Comparison of ENCODE assay signal across 26 mouse cellular contexts in the genomic region with DNA sequence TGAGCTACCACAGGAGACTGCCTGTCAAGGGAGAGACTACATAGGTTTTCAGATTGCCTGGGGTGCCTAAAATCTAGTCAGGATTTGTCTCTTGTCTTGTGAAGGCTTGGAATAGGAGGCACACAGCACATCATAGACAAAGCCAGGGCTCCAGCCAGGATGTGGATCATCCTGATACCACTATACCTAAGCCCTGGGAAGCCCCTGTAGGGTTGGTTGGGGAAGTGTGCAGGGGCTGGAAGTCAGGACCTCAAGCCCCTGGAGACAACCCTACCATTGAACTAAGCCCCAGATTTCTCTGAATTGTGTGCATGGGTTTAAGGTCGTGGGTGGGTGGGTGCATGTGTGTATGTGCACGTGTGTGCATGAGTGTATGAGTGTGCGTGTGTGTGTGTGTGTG. TPM values are rescaled to one million over a fixed set of nuclear protein-coding genes. Genes with fewer than 3 reads are reported as not detected.
DNase-seq lines count a peak whose midpoint lies in the region; ATAC-seq and TF ChIP-seq lines count a peak whose summit lies in the region.
"Had no signal": no experiment of that assay in that cellular context is flagged by ENCODE, and none has a peak within 500 bp of the region (broad histone marks: within the 10 kb centered on the region; RNA-seq: fewer than 3 reads in every experiment).

No protein-coding gene starts in this region.

- H3K79me2 ChIP-seq in heart, adult 2 months (replicated peaks; ENCODE audit: control insufficient read depth, insufficient read depth, low read length) = no peaks in the 10 kb centered on the region

- ATAC-seq in kidney, embryonic 16.5 days (ENCODE audit: low FRiP score, low TSS enrichment) = no peak
- ATAC-seq in stomach, embryonic 16.5 days (ENCODE audit: insufficient read depth, low FRiP score) = no peak
- no peak for ATAC-seq in stomach, postnatal 0 days (ENCODE audit: low FRiP score, low TSS enrichment)
- ATAC-seq: CD4-positive, CD25-positive, alpha-beta regulatory T cell, adult 4 months; forebrain, embryonic 15.5 days; hindbrain, postnatal 0 days; intestine, postnatal 0 days had no signal

- H3K4me3 ChIP-seq in heart, adult 2 months = no peak overlapping the region
- no peak overlapping the region for H3K4me3 ChIP-seq in kidney, embryonic 16.5 days (ENCODE audit: low read length)
- H3K4me3 ChIP-seq in stomach, embryonic 16.5 days (replicated peaks; ENCODE audit: low read length) = no peak overlapping the region
- no peak overlapping the region for H3K4me3 ChIP-seq in stomach, postnatal 0 days (ENCODE audit: low read depth, low read length)
- H3K4me3 ChIP-seq: embryonic facial prominence, embryonic 10.5 days; embryonic facial prominence, embryonic 13.5 days; erythroblast, embryonic 14.5 days; forebrain, embryonic 12.5 days; forebrain, embryonic 15.5 days had no signal

- peaks cover 3% of the 10 kb centered on the region for H3K4me1 ChIP-seq in heart, adult 2 months (ENCODE audit: control insufficient read depth, insufficient read depth, low read length)
- no peaks in the 10 kb centered on the region for H3K4me1 ChIP-seq in kidney, embryonic 16.5 days (ENCODE audit: insufficient read depth, low read length)
- H3K4me1 ChIP-seq in stomach, embryonic 16.5 days (ENCODE audit: control insufficient read depth, insufficient read depth, low read length) = no peaks in the 10 kb centered on the region
- H3K4me1 ChIP-seq in stomach, postnatal 0 days (replicated peaks; ENCODE audit: control insufficient read depth, insufficient read depth) = no peaks in the 10 kb centered on the region
- H3K4me1 ChIP-seq: embryonic facial prominence, embryonic 10.5 days; forebrain, embryonic 12.5 days; forebrain, embryonic 15.5 days had no signal

- intact Hi-C loops in heart, adult 2 months (cut with DNase I) = no loop called here
- intact Hi-C loops in heart, postnatal 10 days (cut with DNase I) = no loop called here

- no peak for DNase-seq in heart, adult 2 months
- no peak for DNase-seq in heart, postnatal 10 days
- no peak for DNase-seq in kidney, adult 11 months
- no peak for DNase-seq in stomach, postnatal 0 days (ENCODE audit: low spot score)
- DNase-seq: adrenal gland, adult 2 months; adrenal gland, postnatal 14 days; cerebellum, adult 11-12 months; cerebellum, adult 8-10 months; cerebellum, postnatal 10 days; cerebellum, postnatal 36 days; embryo, embryonic 11 days; gastrocnemius, postnatal 14 days had no signal

- TF ChIP-seq POLR2A in heart, adult 2 months (IDR thresholded peaks at IDR 0.05; ENCODE audit: insufficient read depth, low read depth, low read length) = no peak

- peak overlapping the region; percentile 47 for H3K27ac ChIP-seq in heart, adult 2 months
- H3K27ac ChIP-seq in kidney, embryonic 16.5 days (ENCODE audit: low read length) = 0 out of 2 replicates have a peak overlapping the region, but pooled peaks have one; percentile 47
- H3K27ac ChIP-seq in stomach, embryonic 16.5 days (ENCODE audit: low read length) = peak overlapping the region; percentile 33; the same call in 1 of the 2 replicates
- H3K27ac ChIP-seq in stomach, postnatal 0 days (replicated peaks) = no peak overlapping the region
- H3K27ac ChIP-seq: embryonic facial prominence, embryonic 10.5 days; embryonic facial prominence, embryonic 13.5 days; forebrain, embryonic 12.5 days; forebrain, embryonic 15.5 days; hindbrain, embryonic 14.5 days; hindbrain, postnatal 0 days had no signal

- H3K9me3 ChIP-seq in kidney, embryonic 16.5 days (ENCODE audit: low read length) = no peaks in the 10 kb centered on the region
- H3K9me3 ChIP-seq in stomach, embryonic 16.5 days (replicated peaks; ENCODE audit: control insufficient read depth, low read length) = no peaks in the 10 kb centered on the region
- H3K9me3 ChIP-seq in stomach, postnatal 0 days (ENCODE audit: control insufficient read depth, low read length) = no peaks in the 10 kb centered on the region
- H3K9me3 ChIP-seq: embryonic facial prominence, embryonic 10.5 days; embryonic facial prominence, embryonic 13.5 days; forebrain, embryonic 12.5 days; forebrain, embryonic 15.5 days had no signal

- 78% methylated on average over 3 of the region's 3 CpGs for WGBS in heart, adult 2 months
- WGBS in kidney, embryonic 16.5 days = 86% methylated on average over 3 of the region's 3 CpGs
- 92% methylated on average over 3 of the region's 3 CpGs for WGBS in stomach, embryonic 16.5 days
- 85% methylated on average over 3 of the region's 3 CpGs for WGBS in stomach, postnatal 0 days

- no peaks in the 10 kb centered on the region for H3K36me3 ChIP-seq in heart, adult 2 months (ENCODE audit: control insufficient read depth, insufficient read depth, low read length)
- H3K36me3 ChIP-seq in kidney, embryonic 16.5 days (ENCODE audit: insufficient read depth, low read length) = no peaks in the 10 kb centered on the region
- no peaks in the 10 kb centered on the region for H3K36me3 ChIP-seq in stomach, embryonic 16.5 days (ENCODE audit: control insufficient read depth, insufficient read depth, low read length)
- H3K36me3 ChIP-seq in stomach, postnatal 0 days (ENCODE audit: control insufficient read depth, insufficient read depth, low read length) = no peaks in the 10 kb centered on the region
- H3K36me3 ChIP-seq: embryonic facial prominence, embryonic 10.5 days; embryonic facial prominence, embryonic 13.5 days; forebrain, embryonic 12.5 days; forebrain, embryonic 15.5 days had no signal

- H3K9ac ChIP-seq in heart, adult 2 months (ENCODE audit: low read depth, low read length) = no peak overlapping the region
- no peak overlapping the region for H3K9ac ChIP-seq in kidney, embryonic 16.5 days (replicated peaks; ENCODE audit: low read length)
- no peak overlapping the region for H3K9ac ChIP-seq in stomach, embryonic 16.5 days (ENCODE audit: low read length)
- H3K9ac ChIP-seq in stomach, postnatal 0 days (ENCODE audit: low read length) = no peak overlapping the region
- H3K9ac ChIP-seq: embryonic facial prominence, embryonic 13.5 days; forebrain, embryonic 12.5 days; forebrain, embryonic 15.5 days; hindbrain, embryonic 14.5 days had no signal

- no peak for TF ChIP-seq EP300 in heart, adult 2 months (IDR thresholded peaks at IDR 0.05; ENCODE audit: insufficient read depth, low read depth, low read length)
- TF ChIP-seq EP300 in stomach, postnatal 0 days (optimal IDR thresholded peaks at IDR 0.05) = no peak

- no peak overlapping the region for H3K4me2 ChIP-seq in kidney, embryonic 16.5 days (replicated peaks; ENCODE audit: low read depth, low read length)
- H3K4me2 ChIP-seq in stomach, embryonic 16.5 days (ENCODE audit: low read depth, low read length) = no peak overlapping the region
- no peak overlapping the region for H3K4me2 ChIP-seq in stomach, postnatal 0 days (replicated peaks; ENCODE audit: low read depth)
- H3K4me2 ChIP-seq: embryonic facial prominence, embryonic 13.5 days; forebrain, embryonic 12.5 days; forebrain, embryonic 15.5 days; heart, embryonic 11.5 days; hindbrain, embryonic 14.5 days had no signal

- H3K27me3 ChIP-seq in heart, adult 2 months (ENCODE audit: control insufficient read depth, insufficient read depth, low read length) = no peaks in the 10 kb centered on the region
- H3K27me3 ChIP-seq in kidney, embryonic 16.5 days (ENCODE audit: insufficient read depth, low read length) = no peaks in the 10 kb centered on the region
- no peaks in the 10 kb centered on the region for H3K27me3 ChIP-seq in stomach, embryonic 16.5 days (ENCODE audit: control insufficient read depth, insufficient read depth, low read length)
- no peaks in the 10 kb centered on the region for H3K27me3 ChIP-seq in stomach, postnatal 0 days (ENCODE audit: control insufficient read depth, insufficient read depth, low read length)
- H3K27me3 ChIP-seq: embryonic facial prominence, embryonic 13.5 days; forebrain, embryonic 12.5 days; forebrain, embryonic 15.5 days had no signal

- TF ChIP-seq CTCF in heart, adult 2 months (IDR thresholded peaks at IDR 0.05) = no peak
- no peak for TF ChIP-seq CTCF in stomach, postnatal 0 days (IDR thresholded peaks at IDR 0.05; ENCODE audit: low read depth)

RNA-seq across cellular contexts. Expression of gene Ssu2, which starts 0.6 kb away (rescaled TPM):
- total RNA-seq in heart, adult 2 months (2021) = 1 to 10 TPM; 1.2 to 1.4 TPM
- polyA plus RNA-seq in heart, adult 2 months (2012; rRNA removed) = 5.5 and 11.8 TPM in 2 replicates
- total RNA-seq in heart, postnatal 10 days (2021) = 1 to 10 TPM; 5.1 to 6.5 TPM
- polyA plus RNA-seq in kidney, embryonic 16.5 days (2015; fragmentation: Nextera tagmentation; extraction: Ambion mirVana) = 3.9 and 6.1 TPM in 2 replicates
- polyA plus RNA-seq in stomach, embryonic 16.5 days (2015; fragmentation: Nextera tagmentation; extraction: Ambion mirVana) = 2.9 and 3.5 TPM in 2 replicates
- 2.6 and 2.7 TPM in 2 replicates for polyA plus RNA-seq in stomach, postnatal 0 days (2015; fragmentation: Nextera tagmentation; extraction: Ambion mirVana)
- total RNA-seq: MEL had no signal
- polyA plus RNA-seq: C2C12; CD4-positive, CD25-positive, alpha-beta regulatory T cell, adult 4 months; erythroblast, embryonic 14.5 days; hindbrain, embryonic 14.5 days had no signal
